21 mouse cellular contexts compared by ENCODE assay signal in the genomic region with DNA sequence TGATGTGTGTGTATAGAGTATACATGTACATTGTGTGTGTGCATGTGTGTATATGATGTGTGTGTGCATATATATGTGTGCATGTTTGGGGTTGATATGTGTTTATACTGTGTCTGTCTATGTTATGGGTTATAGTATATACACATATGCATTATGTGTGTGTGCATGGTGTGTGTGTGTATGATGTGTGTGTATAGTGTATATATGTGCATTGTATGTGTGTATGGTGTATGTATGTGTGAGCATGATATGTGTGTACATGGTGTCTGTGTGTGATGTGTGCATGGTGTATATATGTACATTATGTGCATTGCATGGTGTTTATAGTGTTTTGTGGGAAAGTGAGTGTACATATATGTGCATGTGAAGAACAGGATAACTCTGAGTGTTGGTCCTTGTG.
"Had no signal": no experiment of that assay in that cellular context is flagged by ENCODE, and none has a peak within 500 bp of the region (broad histone marks: within the 10 kb centered on the region; RNA-seq: fewer than 3 reads in every experiment).

No protein-coding gene starts in this region.

- H3K4me1 ChIP-seq: lung, embryonic 15.5 days; midbrain, embryonic 10.5 days; midbrain, embryonic 12.5 days; neural tube, embryonic 13.5 days; neural tube, embryonic 15.5 days had no signal

- H3K36me3 ChIP-seq: lung, embryonic 15.5 days; midbrain, embryonic 10.5 days; midbrain, embryonic 12.5 days; neural tube, embryonic 13.5 days; neural tube, embryonic 15.5 days had no signal

- DNase-seq: liver, postnatal 0 days; lung, adult 2 months; lung, postnatal 14 days; lung, postnatal 36 days; retina, postnatal 1 day; right cerebral cortex, adult 18-20 months; right cerebral cortex, postnatal 25 days; right cerebral cortex, postnatal 4 days; spleen, adult 18-20 months; thymus, adult 18-20 months; thymus, postnatal 14 days; thymus, postnatal 36 days had no signal

- H3K9ac ChIP-seq: liver, postnatal 0 days; lung, embryonic 15.5 days; midbrain, embryonic 12.5 days; neural tube, embryonic 13.5 days; neural tube, embryonic 15.5 days had no signal

- H3K27me3 ChIP-seq: lung, embryonic 15.5 days; midbrain, embryonic 12.5 days; neural tube, embryonic 13.5 days; neural tube, embryonic 15.5 days had no signal

- ATAC-seq: liver, postnatal 0 days; lung, postnatal 0 days; midbrain, embryonic 16.5 days had no signal

- H3K9me3 ChIP-seq: lung, embryonic 15.5 days; midbrain, embryonic 10.5 days; midbrain, embryonic 12.5 days; neural tube, embryonic 13.5 days; neural tube, embryonic 15.5 days had no signal

- H3K4me2 ChIP-seq: lung, embryonic 15.5 days; midbrain, embryonic 12.5 days; neural tube, embryonic 13.5 days; neural tube, embryonic 15.5 days had no signal

- H3K4me3 ChIP-seq: lung, embryonic 15.5 days; midbrain, embryonic 10.5 days; midbrain, embryonic 12.5 days; myocyte; neural tube, embryonic 13.5 days; neural tube, embryonic 15.5 days had no signal

- H3K27ac ChIP-seq: lung, embryonic 15.5 days; macrophage; midbrain, embryonic 10.5 days; midbrain, embryonic 12.5 days; neural tube, embryonic 13.5 days; neural tube, embryonic 15.5 days had no signal
